In the genomic region with DNA sequence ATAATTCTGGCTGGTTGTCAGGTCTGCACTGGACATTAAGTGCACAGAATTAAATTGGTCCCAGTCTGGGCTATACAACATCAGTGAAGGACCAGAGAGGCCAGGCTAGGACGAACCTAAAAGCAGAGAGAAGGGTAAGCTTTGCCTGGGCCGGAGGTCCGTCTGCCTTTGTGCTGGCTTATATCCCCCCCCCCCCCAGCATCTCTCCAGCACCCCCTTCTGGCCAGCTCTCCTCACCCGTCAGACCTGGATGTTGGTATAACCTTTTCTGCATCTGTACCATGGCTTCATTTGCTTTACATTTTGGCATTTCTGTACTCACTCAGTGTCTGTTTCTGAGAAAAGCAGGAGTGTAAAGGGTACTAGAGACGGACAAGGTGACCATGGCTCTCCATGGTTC, we compare ENCODE assay signal across 17 mouse cellular contexts. TPM values are rescaled to one million over a fixed set of nuclear protein-coding genes. Genes with fewer than 3 reads are reported as not detected.
DNase-seq lines count a peak whose midpoint lies in the region; ATAC-seq and TF ChIP-seq lines count a peak whose summit lies in the region.
"Had no signal": no experiment of that assay in that cellular context is flagged by ENCODE, and none has a peak within 500 bp of the region (broad histone marks: within the 10 kb centered on the region; RNA-seq: fewer than 3 reads in every experiment).

No protein-coding gene starts in this region.

- H3K4me2 ChIP-seq in lung, embryonic 14.5 days: no peak overlapping the region
- H3K4me2 ChIP-seq in CH12.LX (ENCODE audit: insufficient read depth, low read depth, poor library complexity, severe bottlenecking): no peak overlapping the region
- no peak overlapping the region for H3K4me2 ChIP-seq in hindbrain, embryonic 14.5 days (replicated peaks)
- H3K4me2 ChIP-seq: embryonic facial prominence, embryonic 13.5 days; forebrain, embryonic 12.5 days; heart, embryonic 13.5 days; hindbrain, embryonic 12.5 days; limb, embryonic 13.5 days; midbrain, embryonic 12.5 days had no signal

- H3K4me1 ChIP-seq in heart, adult 2 months (ENCODE audit: control insufficient read depth, insufficient read depth, low read length): peaks cover 3% of the 10 kb centered on the region; the same call in 1 of the 2 replicates
- H3K4me1 ChIP-seq in lung, embryonic 14.5 days (ENCODE audit: insufficient read depth): no peaks in the 10 kb centered on the region
- peaks cover 14 to 41% of the 10 kb centered on the region in 2 experiments for H3K4me1 ChIP-seq in CH12.LX (ENCODE audit: control insufficient read depth in 1 of 2, insufficient read depth in 2 of 2)
- H3K4me1 ChIP-seq in embryonic facial prominence, embryonic 10.5 days: peaks cover 12% of the 10 kb centered on the region
- no peaks in the 10 kb centered on the region for H3K4me1 ChIP-seq in hindbrain, embryonic 14.5 days (replicated peaks; ENCODE audit: control insufficient read depth, insufficient read depth, low read length)

- WGBS in heart, adult 2 months: 44% methylated on average over 5 of the region's 5 CpGs
- 42% methylated on average over 4 of the region's 5 CpGs for WGBS in lung, embryonic 14.5 days
- 59% methylated on average over 5 of the region's 5 CpGs for WGBS in embryonic facial prominence, embryonic 10.5 days
- 55% methylated on average over 5 of the region's 5 CpGs for WGBS in hindbrain, embryonic 14.5 days

- TF ChIP-seq POLR2A in heart, adult 2 months (IDR thresholded peaks at IDR 0.05; ENCODE audit: insufficient read depth, low read depth, low read length): no peak
- TF ChIP-seq POLR2A in CH12.LX (IDR thresholded peaks at IDR 0.05; ENCODE audit: low read depth, low read length): no peak

- no peaks in the 10 kb centered on the region for H3K9me3 ChIP-seq in lung, embryonic 14.5 days (ENCODE audit: low read depth, low read length)
- H3K9me3 ChIP-seq in CH12.LX (replicated peaks; ENCODE audit: low read length): no peaks in the 10 kb centered on the region
- H3K9me3 ChIP-seq in embryonic facial prominence, embryonic 10.5 days: no peaks in the 10 kb centered on the region
- no peaks in the 10 kb centered on the region for H3K9me3 ChIP-seq in hindbrain, embryonic 14.5 days (ENCODE audit: control insufficient read depth, low read length)
- H3K9me3 ChIP-seq: embryonic facial prominence, embryonic 13.5 days; forebrain, embryonic 12.5 days; heart, embryonic 13.5 days; hindbrain, embryonic 12.5 days; limb, embryonic 13.5 days; midbrain, embryonic 12.5 days had no signal

- no peaks in the 10 kb centered on the region for H3K27me3 ChIP-seq in heart, adult 2 months (ENCODE audit: control insufficient read depth, insufficient read depth, low read length)
- H3K27me3 ChIP-seq in lung, embryonic 14.5 days (ENCODE audit: insufficient read depth, low read length): 0 out of 2 replicates have a peak, but pooled peaks cover 1% of the 10 kb centered on the region
- H3K27me3 ChIP-seq in CH12.LX (replicated peaks): no peaks in the 10 kb centered on the region
- peaks cover 12% of the 10 kb centered on the region for H3K27me3 ChIP-seq in embryonic facial prominence, embryonic 10.5 days (replicated peaks; ENCODE audit: low read depth, poor library complexity, severe bottlenecking)
- H3K27me3 ChIP-seq in hindbrain, embryonic 14.5 days (ENCODE audit: control insufficient read depth, insufficient read depth, low read length): no peaks in the 10 kb centered on the region
- H3K27me3 ChIP-seq: hindbrain, embryonic 12.5 days had no signal

- no peak for TF ChIP-seq EP300 in heart, adult 2 months (IDR thresholded peaks at IDR 0.05; ENCODE audit: insufficient read depth, low read depth, low read length)
- no peak for TF ChIP-seq EP300 in CH12.LX (IDR thresholded peaks at IDR 0.05; ENCODE audit: low read length)

- no peaks in the 10 kb centered on the region for H3K79me2 ChIP-seq in heart, adult 2 months (replicated peaks; ENCODE audit: control insufficient read depth, insufficient read depth, low read length)
- no peaks in the 10 kb centered on the region for H3K79me2 ChIP-seq in CH12.LX (replicated peaks; ENCODE audit: control insufficient read depth, extremely low read depth, insufficient read depth, poor library complexity, severe bottlenecking)

- no peak overlapping the region for H3K9ac ChIP-seq in heart, adult 2 months (ENCODE audit: low read depth, low read length)
- no peak overlapping the region for H3K9ac ChIP-seq in lung, embryonic 14.5 days
- no peak overlapping the region for H3K9ac ChIP-seq in CH12.LX (ENCODE audit: insufficient read depth, low read depth)
- H3K9ac ChIP-seq in hindbrain, embryonic 14.5 days: no peak overlapping the region
- H3K9ac ChIP-seq: embryonic facial prominence, embryonic 13.5 days; forebrain, embryonic 12.5 days; heart, embryonic 13.5 days; hindbrain, embryonic 12.5 days; limb, embryonic 13.5 days; midbrain, embryonic 12.5 days had no signal

- intact Hi-C loops in heart, adult 2 months (cut with DNase I): loop anchor here (5.0 kb wide), 1 partner anchor 53 kb away; no protein-coding TSS in a partner anchor

- TF ChIP-seq RAD21 in CH12.LX (IDR thresholded peaks at IDR 0.05; ENCODE audit: low read depth, low read length): no peak; the same call in none of the 2 replicates

- in situ Hi-C loops in CH12.LX (cut with MboI; ENCODE audit: low pct_ligation_motif_present, low pct_unique_long_range_greater_than_20kb, low sequenced_read_pairs): no loop called here

- no peak overlapping the region for H3K4me3 ChIP-seq in heart, adult 2 months
- H3K4me3 ChIP-seq in lung, embryonic 14.5 days (ENCODE audit: low read depth, low read length): no peak overlapping the region
- H3K4me3 ChIP-seq in CH12.LX (replicated peaks in 1 of 3; ENCODE audit: low read depth in 2 of 3, low read length in 2 of 3, poor library complexity in 1 of 3): no peak overlapping the region
- no peak overlapping the region for H3K4me3 ChIP-seq in embryonic facial prominence, embryonic 10.5 days
- H3K4me3 ChIP-seq in hindbrain, embryonic 14.5 days (replicated peaks; ENCODE audit: low read length): no peak overlapping the region
- H3K4me3 ChIP-seq: embryonic facial prominence, embryonic 13.5 days; forebrain, embryonic 12.5 days; heart, embryonic 13.5 days; hindbrain, embryonic 12.5 days; limb, embryonic 13.5 days; midbrain, embryonic 12.5 days had no signal

- peak in 1 of 2 experiments; percentile 8 for DNase-seq in heart, adult 2 months
- no peak for DNase-seq in heart, adult 8-10 months (ENCODE audit: low spot score)
- DNase-seq in lung, embryonic 14.5 days: no peak
- DNase-seq in lung, postnatal 10 days: no peak
- no peak for DNase-seq in CH12.LX (ENCODE audit: extremely low read depth)
- DNase-seq in naive thymus-derived CD4-positive, alpha-beta T cell, adult 2 months (ENCODE audit: low read depth): peak; percentile 31
- no peak for DNase-seq in embryonic facial prominence, embryonic 10.5 days (ENCODE audit: low spot score)
- DNase-seq in hindbrain, embryonic 14.5 days (ENCODE audit: low spot score): no peak
- DNase-seq: cerebellum, postnatal 36 days; kidney, postnatal 10 days; layer of hippocampus, postnatal 36 days had no signal

- ATAC-seq in lung, embryonic 14.5 days (ENCODE audit: insufficient read depth): no peak
- no peak for ATAC-seq in hindbrain, embryonic 14.5 days (ENCODE audit: low FRiP score)

- H3K36me3 ChIP-seq in heart, adult 2 months (ENCODE audit: control insufficient read depth, insufficient read depth, low read length): no peaks in the 10 kb centered on the region
- no peaks in the 10 kb centered on the region for H3K36me3 ChIP-seq in lung, embryonic 14.5 days (ENCODE audit: insufficient read depth)
- no peaks in the 10 kb centered on the region for H3K36me3 ChIP-seq in CH12.LX (replicated peaks in 1 of 2; ENCODE audit: control insufficient read depth in 1 of 2, insufficient read depth in 1 of 2, low read length in 1 of 2)
- H3K36me3 ChIP-seq in embryonic facial prominence, embryonic 10.5 days (replicated peaks): no peaks in the 10 kb centered on the region
- H3K36me3 ChIP-seq in hindbrain, embryonic 14.5 days (replicated peaks; ENCODE audit: control insufficient read depth, insufficient read depth): no peaks in the 10 kb centered on the region
- H3K36me3 ChIP-seq: embryonic facial prominence, embryonic 13.5 days; forebrain, embryonic 12.5 days; heart, embryonic 13.5 days; hindbrain, embryonic 12.5 days; limb, embryonic 13.5 days; midbrain, embryonic 12.5 days had no signal

- H3K27ac ChIP-seq in heart, adult 2 months: no peak overlapping the region
- H3K27ac ChIP-seq in lung, embryonic 14.5 days (ENCODE audit: low read depth): no peak overlapping the region
- no peak overlapping the region for H3K27ac ChIP-seq in CH12.LX (ENCODE audit: insufficient read depth, low read depth)
- no peak overlapping the region for H3K27ac ChIP-seq in embryonic facial prominence, embryonic 10.5 days (replicated peaks)
- no peak overlapping the region for H3K27ac ChIP-seq in hindbrain, embryonic 14.5 days
- H3K27ac ChIP-seq: embryonic facial prominence, embryonic 13.5 days; forebrain, embryonic 12.5 days; heart, embryonic 13.5 days; hindbrain, embryonic 12.5 days; limb, embryonic 13.5 days; midbrain, embryonic 12.5 days had no signal

- dilution Hi-C loops in CH12.LX (cut with MboI; ENCODE audit: extremely low pct_ligation_motif_present, extremely low pct_unique_long_range_greater_than_20kb, low sequenced_read_pairs): no loop called here

- TF ChIP-seq CTCF in heart, adult 2 months (IDR thresholded peaks at IDR 0.05): peak; percentile 28
- TF ChIP-seq CTCF in lung, embryonic 14.5 days (IDR thresholded peaks at IDR 0.05; ENCODE audit: low read depth): peak; percentile 29
- peak in 1 of 2 experiments; percentile 61; a peak in 2 of 4 replicates for TF ChIP-seq CTCF in CH12.LX (conservative IDR thresholded peaks at IDR 0.05 in 1 of 2, IDR thresholded peaks at IDR 0.05 in 1 of 2; ENCODE audit: low read depth in 2 of 2, low read length in 2 of 2)

RNA-seq across cellular contexts. Expression of a gene that starts 1.9 kb away (rescaled TPM):
- under 1 TPM; 0.02 to 0.05 TPM for total RNA-seq in heart, adult 2 months (2021)
- polyA plus RNA-seq in heart, adult 2 months (2012; rRNA removed): 0.03 and 0.41 TPM in 2 replicates
- under 1 TPM in 2 of 4 experiments, not detected in 2; 0.03 to 0.06 TPM for total RNA-seq in heart, adult 8-10 months (2022)
- 4.1 and 4.6 TPM in 2 replicates for polyA plus RNA-seq in lung, embryonic 14.5 days (2014; fragmentation: Nextera tagmentation; extraction: Ambion mirVana)
- total RNA-seq in CH12.LX (2012; rRNA removed) (0.04 and 0.08 TPM in 2 replicates), CH12.LX (2014; rRNA removed) (0.04 TPM in 2 replicates)
- 0.06 and 0.08 TPM in 2 replicates for polyA plus RNA-seq in CH12.LX (2012; ENCODE audit: insufficient read length, low read depth)
- polyA plus RNA-seq in embryonic facial prominence, embryonic 10.5 days (2016; fragmentation: Nextera tagmentation; extraction: Ambion mirVana): 4.7 and 5.0 TPM in 2 replicates
- polyA plus RNA-seq in hindbrain, embryonic 14.5 days (2014; fragmentation: Nextera tagmentation; extraction: Ambion mirVana): 3.6 and 4.3 TPM in 2 replicates

RNA-seq across cellular contexts. Expression of a gene that starts 10.9 kb away (rescaled TPM):
- total RNA-seq in heart, adult 2 months (2021): 10 to 100 TPM; 29.6 to 32.5 TPM
- polyA plus RNA-seq in heart, adult 2 months (2012; rRNA removed): 15.3 and 30.1 TPM in 2 replicates
- 10 to 100 TPM; 31.5 to 35.4 (median 32.6) TPM for total RNA-seq in heart, adult 8-10 months (2022)
- polyA plus RNA-seq in lung, embryonic 14.5 days (2014; fragmentation: Nextera tagmentation; extraction: Ambion mirVana): 37.4 and 38.3 TPM in 2 replicates
- 27.9 and 31.4 TPM in 2 replicates for total RNA-seq in CH12.LX (2012; rRNA removed)
- 45.0 and 53.7 TPM in 2 replicates for total RNA-seq in CH12.LX (2014; rRNA removed)
- 33.3 and 34.8 TPM in 2 replicates for polyA plus RNA-seq in CH12.LX (2012; ENCODE audit: insufficient read length, low read depth)
- polyA plus RNA-seq in embryonic facial prominence, embryonic 10.5 days (2016; fragmentation: Nextera tagmentation; extraction: Ambion mirVana): 28.3 TPM in 2 replicates
- polyA plus RNA-seq in hindbrain, embryonic 14.5 days (2014; fragmentation: Nextera tagmentation; extraction: Ambion mirVana): 90.6 and 103 TPM in 2 replicates
